Mouse (Mus musculus) erythroblast, adult 5-6 weeks (primary cell): Measurements from ENCODE around the gene Tmem132c. TPM values are rescaled to one million over a fixed set of nuclear protein-coding genes. Genes with fewer than 3 reads are reported as not detected.

Experiments
- ATAC-seq: replicated peaks from 2 replicates; pipeline ENCODE4 v1.8.0; 2016; ENCODE audit warnings: moderate number of reproducible peaks, mild to moderate bottlenecking, moderate TSS enrichment, inconsistent platforms; ENCODE audit not compliant: poor library complexity, low FRiP score, severe bottlenecking
- total RNA-seq, 2 experiments: library from RNA; stranded (forward) in 1 of 2; stranded (reverse) in 1 of 2; fragments of 150-400 nt in 1 of 2; fragments of 200-764, 138-1000 nt in 1 of 2; gene quantifications; 2 replicates each; pipeline versions ENCODE4 v1.2.3 to v1.2.4; 2015 to 2017; ENCODE audit warnings: low replicate concordance in 2 of 2

Gene Tmem132c
- total RNA-seq, 2 experiments from 2014 or later = not detected

DNA sequence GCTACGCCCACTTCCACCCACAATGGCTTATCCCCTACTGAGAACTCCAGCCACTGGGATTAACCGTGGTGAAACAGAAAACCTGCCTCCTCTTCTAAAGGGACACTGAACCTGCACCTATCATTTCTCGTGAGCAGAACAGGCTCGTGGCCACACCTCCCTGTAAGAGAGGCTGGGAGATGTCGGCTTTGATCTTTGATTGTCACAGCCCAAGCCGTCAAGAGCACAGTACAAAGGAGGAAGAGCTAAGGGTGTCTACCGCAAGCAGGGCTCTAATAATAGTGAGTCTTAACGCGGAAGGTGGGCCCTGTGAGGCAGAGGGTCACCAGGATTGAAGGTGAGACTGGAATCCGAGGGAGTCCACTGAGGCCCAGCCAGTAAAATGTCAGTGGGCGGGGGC lies 236.7 kb downstream of the Tmem132c start:
- ATAC-seq = no peak

DNA sequence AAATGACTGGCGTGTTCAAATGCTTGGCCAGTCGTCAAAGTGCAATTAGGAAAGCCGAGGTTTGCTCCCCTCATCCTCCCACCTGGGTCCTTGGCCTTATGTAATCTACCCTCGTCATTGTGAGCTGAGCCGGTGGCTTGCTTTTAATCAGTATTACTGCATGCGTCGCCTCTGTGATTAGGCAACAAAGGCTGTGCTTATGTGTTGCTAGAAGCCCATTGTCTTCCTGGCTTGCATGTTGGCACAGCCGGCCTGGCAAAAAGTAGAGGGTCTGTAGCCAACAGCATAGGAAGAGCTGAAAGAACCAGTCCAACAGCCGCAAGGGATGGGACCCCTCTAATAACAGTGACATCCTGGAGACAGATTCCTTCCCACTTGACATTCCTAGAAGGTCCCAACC lies 239.3 kb downstream of the Tmem132c start:
- no peak for ATAC-seq

GRCm38 (mm10) chr5:127481416-127481815 lies 239.8 kb downstream of the Tmem132c start:
- no peak for ATAC-seq

GRCm38 (mm10) chr5:127482342-127482741 lies 240.7 kb downstream of the Tmem132c start:
- ATAC-seq = no peak

GRCm38 (mm10) chr5:127483955-127484659 lies 242.5 kb downstream of the Tmem132c start:
- no peak for ATAC-seq

- ATAC-seq = no peak
Observed at GRCm38 (mm10) chr5:127484813-127485486, 243.3 kb downstream of the Tmem132c start.

DNA sequence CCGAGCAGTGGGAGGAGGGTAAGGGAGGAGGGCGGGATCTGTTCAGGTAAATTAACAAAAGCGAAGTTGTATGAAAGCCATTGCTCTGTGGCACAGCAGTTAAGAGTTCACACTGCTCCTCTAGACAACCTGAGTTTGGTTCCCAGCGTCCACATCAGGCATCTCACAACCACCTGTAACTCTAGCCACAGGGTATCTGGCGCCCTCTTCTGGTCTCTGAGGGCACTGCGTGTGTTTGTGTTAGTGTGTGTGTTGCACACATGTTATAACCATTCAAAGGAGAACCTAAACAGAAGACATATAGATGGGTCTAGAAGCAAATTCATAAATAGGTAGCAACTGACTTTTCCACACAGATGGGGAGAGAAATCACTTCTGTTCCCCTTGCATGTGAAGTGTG lies 245.6 kb downstream of the Tmem132c start:
- ATAC-seq = no peak

GRCm38 (mm10) chr5:127488666-127489065 lies 247.1 kb downstream of the Tmem132c start:
- no peak for ATAC-seq

DNA sequence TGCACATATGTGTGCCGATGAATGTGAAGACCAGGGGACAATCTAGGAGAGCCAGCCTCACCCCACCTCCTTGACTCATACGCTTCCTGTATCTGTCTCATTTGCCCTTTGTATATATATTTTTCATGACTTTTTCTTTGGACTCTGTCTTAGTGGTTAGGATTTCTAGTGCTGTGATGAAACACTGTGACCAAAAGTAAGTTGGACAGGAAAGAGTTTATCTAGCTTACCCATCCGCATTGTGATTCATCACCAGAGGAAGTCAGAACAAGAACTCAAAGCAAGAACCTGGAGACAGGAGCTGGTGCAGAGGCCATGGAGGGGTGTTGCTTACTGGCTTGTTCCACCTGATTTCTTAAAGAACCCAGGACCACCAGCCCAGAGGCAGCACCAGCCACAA lies 250.1 kb downstream of the Tmem132c start:
- ATAC-seq = no peak

- ATAC-seq = no peak
Observed at GRCm38 (mm10) chr5:127496895-127497294, 255.3 kb downstream of the Tmem132c start.

- no peak for ATAC-seq
Observed at GRCm38 (mm10) chr5:127499151-127499827, 257.7 kb downstream of the Tmem132c start.

DNA sequence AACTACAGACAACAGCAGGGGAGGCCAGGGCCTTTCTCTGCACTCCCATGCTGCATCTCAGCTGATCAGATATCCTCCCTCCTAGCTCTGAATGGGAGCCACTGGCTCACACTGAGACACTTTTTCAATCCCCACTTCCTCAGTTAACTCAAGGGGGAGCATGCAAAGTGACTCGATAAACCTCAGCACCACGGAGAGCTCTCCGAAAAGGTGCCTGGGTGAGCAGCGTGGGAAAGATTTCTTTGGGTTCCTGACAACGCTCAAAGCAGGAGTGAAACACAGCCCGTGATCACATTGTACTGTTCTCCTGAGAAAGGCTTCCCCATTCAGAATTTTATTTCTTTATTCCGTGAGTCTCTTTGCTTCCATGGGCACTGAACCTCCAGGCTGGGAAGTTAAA lies 261.2 kb downstream of the Tmem132c start:
- no peak for ATAC-seq

- ATAC-seq = no peak
Observed at GRCm38 (mm10) chr5:127505697-127506096, 264.1 kb downstream of the Tmem132c start.

DNA sequence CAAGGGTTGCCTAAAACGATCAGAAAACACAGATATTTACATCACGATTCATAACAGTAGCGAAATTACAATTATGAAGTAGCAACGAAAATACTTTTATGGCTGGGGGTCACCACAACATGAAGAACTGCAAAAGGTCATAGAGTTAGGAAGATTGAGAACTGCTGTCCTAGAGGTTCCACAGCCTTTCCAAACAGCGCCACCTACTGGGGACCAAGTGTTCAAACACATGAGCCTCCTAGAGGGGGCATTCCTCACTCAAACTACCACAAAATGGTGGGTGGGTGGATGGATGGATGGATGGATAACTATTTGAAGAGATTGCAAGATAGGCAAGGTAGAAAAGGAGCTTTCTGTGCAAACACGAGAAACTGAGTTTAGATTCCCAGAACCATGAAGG lies 270.0 kb downstream of the Tmem132c start:
- ATAC-seq = no peak

- no peak for ATAC-seq
Observed at GRCm38 (mm10) chr5:127515960-127516359, 274.4 kb downstream of the Tmem132c start.

DNA sequence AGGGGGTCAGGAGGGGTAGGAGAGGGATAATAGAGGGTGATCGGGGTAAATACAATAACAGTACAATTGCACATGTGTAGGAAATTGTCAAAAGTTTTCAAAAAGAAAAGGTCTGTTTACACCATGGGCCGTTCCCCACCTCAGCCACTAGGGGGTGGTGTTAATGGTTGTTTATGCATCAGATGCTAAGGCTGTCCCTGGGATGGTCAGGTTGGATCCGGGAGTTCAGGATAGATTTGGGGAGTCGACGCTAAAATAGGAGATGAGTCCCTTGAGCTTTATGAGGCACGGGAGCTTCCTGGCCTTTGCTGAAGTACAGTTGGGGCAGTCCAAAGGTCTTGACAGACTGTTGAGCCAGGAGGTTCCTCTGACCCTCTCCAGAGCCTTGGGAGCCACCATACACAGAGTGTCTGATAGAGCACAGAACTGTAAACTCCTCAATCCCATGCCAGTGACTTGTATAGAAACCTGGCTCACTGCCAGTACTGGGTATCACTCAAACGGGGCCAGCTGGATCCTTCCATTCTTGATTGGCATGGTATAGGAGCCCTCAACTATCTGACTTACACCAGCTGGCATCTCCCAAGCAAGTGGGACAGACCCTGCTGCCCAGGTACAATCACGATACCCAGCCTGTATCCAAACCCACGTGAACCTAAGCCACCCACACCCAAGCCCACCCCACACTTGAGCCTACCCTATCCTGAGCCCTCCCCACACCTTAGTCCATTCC lies 281.3 kb downstream of the Tmem132c start:
- ATAC-seq = no peak

DNA sequence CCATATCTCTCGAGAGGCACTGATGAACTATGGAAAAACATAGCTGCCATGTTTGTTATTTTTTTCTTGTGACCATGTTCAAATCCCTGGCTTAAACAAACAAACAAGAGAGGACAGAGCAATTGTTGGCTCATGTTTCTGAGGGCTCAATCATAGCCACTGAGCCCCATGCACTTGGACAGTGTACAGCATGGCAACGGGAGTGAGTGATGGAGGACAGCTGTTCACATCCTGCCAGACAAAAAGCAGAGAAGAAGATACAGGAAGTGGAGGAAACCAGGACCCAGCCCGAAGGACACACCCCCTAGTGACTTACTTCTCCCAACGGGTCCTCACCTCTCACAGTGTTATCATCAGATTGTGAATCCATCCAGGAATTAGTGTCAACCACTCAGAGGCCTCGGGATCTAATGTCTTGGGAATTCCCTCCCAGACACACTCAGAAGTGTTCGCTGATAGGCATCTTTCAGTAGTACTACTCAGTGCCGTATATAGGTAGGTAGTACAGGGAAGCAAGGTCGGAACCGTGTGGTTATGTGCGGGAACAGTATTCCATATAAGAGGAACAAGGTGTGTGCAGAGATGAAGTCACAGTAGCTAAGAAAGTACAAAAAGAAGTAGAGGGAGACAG lies 285.9 kb downstream of the Tmem132c start:
- ATAC-seq = no peak

GRCm38 (mm10) chr5:127537508-127537907 lies 295.9 kb downstream of the Tmem132c start:
- ATAC-seq = no peak

DNA sequence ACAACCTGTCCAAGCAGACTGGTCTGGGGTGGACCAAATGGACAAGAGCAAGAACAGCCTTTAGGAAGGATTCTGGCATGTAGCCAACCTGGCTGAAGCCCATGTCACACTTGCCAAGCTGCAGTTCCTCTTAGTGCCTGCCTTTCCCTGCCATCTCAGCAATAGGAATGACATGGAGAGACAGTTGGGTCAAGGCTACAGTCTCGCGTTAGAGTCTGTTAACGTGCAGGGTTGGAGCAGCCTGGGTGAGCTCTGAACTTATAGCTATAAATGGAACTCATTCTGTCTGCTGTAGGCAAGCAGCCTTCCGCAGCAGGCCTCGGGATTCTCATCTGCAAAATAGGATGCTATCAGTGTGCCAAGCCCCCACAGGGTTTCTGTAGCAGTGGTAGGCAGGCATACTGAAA lies 305.0 kb downstream of the Tmem132c start:
- ATAC-seq = no peak

DNA sequence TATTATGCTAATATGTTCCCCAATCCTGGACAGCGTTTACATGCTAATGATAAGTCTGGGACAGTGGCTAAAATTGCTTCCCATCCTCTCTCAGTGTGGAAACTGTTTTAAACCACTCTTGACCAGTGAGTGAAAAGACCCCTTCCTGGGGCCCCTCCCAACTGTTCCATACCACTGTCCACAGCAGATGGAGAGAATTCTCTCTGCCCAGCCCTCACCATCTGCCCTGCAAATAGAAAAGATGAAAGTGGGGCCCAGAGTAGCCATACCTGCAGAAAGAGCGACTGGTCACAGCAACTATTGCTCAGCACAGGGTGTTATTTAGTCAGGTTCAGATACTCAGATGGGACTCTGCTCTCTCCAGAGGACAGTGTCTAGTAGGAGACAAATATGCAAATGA lies 306.5 kb downstream of the Tmem132c start:
- ATAC-seq = no peak
